Mouse (Mus musculus): ENCODE measurements around the gene Plcb1.

Plcb1 gene

DNA sequence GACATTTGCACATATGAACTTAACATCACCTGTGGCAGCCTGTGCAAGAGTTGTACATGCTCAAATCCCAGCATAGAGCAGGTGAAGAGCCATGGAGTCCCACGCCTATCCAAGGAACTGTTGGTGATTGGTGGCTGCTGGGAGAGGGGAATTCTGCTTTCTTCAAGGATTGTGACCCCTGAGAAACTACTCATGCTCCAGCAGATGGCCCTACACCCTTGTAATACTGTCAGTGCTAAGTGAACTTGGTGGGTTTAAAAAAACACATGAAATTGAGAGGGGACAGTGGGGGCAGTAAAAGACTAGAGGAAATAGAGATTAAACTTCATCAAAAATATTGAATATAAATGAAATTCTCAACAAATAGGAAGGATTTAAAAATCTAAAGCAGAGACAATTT, 53.0 kb downstream of the Plcb1 start:
- DNase-seq = no peak

DNA sequence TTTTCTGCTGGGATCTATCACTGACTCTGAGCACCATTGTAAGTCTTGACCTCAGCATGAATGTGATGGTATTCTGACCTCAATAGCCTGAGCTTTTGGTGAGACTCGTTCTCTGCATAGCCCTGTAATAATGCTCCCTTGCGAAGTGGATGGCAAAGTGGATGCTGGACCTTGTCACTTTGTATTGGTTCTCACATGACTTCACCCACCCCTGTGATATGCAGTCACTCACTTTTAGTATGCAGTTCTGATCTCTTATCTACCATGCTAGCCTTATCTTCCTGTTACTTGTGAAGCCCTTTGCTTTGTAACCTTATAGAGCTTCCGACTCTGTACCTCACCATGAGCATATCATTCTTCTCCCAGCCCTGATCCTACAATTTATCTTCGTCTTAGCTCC, 57.0 kb downstream of the Plcb1 start:
- DNase-seq = no peak

DNA sequence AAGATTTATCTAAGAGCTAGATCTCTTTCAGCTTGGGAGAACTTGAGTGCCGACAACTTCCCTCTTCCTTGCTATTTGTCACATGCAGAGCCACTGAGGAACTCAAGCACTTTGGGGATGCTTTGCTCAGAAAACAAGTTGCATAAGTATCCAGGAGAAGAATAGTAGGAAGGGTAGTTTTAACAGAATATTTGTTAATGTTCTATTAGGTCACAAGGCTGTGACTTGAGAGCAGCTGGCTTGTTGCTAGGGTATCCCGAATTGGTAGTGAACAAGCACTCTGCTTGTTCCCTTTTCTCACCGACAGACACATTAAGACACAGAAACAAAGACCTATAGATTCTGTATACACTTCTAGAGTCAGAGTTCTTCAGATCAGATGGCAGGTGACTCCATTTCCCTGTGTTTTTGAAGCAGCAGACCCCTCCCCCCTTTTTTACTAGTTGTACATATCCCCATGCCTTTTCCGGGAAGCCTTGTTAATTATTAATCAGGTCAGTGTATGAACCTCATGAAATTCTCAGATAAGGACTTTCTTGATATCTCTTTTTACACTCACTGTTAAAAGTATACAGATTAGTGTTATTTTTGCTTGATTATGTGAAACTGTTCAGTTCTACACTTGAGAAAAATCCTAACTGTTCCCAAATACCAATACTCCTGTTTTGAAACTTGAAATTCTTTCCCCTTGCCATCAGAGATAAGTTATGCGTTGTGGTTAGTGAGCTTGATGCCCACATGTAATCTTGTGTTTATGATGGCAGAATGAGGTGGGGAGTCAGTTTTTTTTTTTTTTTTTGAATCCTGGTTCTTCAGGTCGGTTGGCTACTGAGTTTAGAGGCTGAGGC, 58.7 kb downstream of the Plcb1 start:
- no peak for DNase-seq

DNA sequence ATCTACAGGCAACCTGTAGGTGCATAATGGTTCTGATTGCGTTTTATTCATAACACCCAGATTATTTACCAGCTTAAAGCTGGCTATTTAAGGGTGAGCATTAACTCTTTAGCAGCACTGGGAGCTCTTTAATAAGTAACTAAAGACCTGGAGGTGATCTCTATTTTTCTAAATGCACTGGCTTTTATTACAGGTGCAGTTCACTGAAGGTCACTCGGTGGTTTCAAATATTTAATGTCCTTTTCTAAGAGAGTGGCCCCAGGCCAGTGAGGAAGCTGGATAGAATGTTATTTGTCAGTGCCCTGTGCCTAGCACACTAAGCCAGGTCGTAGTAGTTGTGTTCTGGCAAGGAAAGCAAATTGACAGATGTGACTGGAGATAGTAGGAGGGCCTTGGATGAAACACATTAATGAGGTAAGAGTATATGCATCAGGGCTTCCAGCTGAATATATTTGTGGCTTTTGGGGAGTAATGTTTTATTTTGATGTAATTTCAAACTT, 59.4 kb downstream of the Plcb1 start:
- no peak for DNase-seq

DNA sequence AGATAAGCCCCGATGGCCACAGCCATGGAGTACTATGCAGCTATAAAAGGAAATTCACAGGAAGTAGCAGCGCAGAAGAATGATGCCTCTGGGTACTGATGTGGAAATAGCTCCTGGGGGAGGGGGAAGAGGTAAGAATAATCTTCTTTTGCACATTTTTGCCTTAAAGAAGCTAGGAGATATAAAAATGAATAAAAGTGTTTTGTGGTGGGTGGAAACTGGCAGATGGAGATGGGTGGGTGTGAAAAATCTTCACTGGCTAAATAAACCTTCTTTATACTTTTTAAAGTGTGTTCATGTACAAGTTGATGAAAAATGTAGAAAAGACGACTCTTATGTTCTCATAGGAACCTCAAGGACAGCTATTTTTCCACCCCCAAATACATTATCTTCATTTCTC, 60.7 kb downstream of the Plcb1 start:
- DNase-seq = no peak

DNA sequence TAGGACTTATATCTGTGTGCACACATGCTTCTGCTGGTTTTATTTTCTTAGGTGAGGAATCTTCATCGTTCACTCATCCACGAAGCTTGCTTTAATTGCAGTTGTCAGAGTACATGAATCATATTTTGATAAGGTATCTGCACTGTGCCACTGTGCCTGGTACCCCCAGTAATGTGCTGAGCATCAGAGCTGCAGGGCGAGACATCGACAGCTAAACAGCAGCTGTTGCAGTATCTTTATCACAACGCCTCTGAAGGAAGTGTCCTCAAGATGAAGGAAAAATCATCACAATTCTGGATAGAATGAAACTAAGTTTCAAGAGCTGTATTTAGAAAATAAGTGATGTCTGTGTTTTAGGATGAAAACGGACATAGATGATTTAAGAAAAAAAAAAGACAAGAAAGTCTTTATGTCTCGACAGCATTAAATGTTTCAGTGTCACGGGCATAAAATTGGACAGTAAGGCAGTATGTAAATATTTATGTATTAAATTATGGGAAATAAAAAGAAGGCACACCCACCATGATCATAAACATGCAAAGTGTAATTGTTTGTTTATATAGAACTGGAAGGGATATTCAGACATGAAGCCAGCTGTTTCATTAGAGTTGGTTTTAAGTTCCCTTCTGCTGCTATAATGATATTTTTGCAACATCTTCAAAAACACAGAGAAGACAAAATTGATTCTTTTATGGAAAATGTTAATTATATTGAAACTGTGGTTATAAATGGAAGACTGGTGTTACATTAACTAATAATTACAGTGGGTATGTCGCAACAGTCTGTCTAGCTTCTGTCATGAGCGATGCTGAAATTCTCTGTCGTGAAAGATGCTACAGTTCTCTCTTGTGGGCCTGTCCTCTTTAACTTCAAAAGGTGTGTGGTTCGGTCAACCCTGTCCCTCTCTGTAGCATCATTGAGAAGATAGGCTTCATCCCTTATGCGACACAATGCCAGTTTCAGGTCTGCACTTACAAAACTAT, 65.6 kb downstream of the Plcb1 start:
- no peak for DNase-seq

DNA sequence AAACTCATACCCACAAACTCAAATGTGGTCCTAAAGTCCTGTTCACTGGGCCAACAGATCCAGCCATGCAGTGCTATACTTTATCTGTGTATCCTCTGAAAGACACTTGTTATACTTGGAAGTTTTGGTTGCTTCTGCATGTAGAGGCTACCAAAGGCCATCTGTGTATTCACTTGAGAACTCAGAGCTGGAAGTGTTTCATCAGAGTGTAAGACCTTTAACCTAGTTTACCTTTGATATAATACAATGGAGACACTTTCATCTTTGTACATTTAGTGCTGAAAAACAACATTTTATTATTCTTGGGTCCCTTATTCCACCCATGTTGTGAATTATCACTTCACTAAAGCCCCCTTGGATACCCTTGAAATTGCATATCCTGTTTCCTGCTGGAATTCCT, 70.4 kb downstream of the Plcb1 start:
- DNase-seq = no peak

DNA sequence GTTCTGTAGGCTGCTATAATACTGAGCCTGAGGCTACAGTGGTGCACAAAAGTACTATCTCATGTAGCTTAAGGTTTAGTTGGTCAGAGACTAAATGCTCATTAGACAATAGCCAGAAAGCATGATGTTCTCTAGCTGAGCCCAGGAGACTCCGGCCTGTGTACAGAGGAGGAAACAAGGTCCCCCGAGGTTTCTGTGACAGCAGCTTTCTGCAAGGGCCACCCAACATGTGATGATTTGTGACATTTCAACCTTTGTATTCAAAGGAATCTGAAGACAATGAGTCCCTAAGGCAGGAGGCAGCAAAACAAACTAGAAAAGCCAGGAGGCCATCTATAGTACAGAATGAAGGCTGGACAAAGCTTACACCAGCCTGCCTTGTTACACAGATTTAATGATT, 70.8 kb downstream of the Plcb1 start:
- DNase-seq = no peak

DNA sequence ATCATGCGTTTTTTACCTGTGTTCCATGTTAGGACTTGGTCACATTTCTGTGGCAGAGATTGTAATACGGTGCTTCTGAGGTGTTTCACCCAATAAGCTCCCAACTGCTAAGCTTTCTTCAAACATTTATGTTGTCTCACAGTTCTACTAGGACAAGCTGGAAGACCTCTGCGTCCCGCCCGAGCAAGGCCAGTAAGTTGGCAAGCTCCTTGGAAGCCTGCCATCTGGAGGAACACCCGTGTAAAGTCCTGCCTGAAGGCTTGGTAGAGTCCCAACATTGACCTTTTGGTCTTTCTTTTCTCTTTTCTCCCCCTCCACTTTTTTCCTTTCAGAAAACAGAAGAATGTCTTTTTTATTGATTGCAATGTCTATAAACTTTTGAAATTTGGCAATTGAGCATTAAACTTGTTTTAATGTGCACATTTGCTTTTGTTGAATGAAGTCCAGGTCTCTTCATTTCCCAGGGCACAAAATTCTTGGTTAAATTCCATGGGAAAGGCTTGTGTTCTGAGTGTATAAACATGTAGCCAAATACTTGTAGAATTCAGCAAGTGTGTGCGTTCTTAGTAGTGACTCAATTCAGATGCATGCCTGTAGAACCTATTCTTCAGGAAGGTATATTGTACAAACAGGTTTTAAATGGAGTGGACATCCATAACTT, 79.2 kb downstream of the Plcb1 start:
- no peak for DNase-seq

DNA sequence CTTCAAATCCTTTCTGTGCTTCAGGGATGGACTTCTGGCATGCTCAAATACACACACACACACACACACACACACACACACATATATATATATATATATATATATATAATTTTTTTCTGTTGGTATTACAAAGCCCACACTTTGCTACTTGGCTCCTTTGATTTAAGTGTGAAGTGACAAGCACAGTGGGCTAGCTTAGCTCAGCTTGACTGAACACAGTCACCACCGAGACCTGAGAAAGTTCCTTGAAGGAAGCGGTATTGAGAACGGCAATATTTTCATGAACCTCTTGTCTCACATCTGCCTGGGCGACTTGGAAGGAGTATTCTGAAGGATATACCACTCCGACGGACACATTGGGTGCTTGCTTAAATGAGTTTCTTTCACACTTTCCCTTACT, 81.5 kb downstream of the Plcb1 start:
- DNase-seq = peak; percentile 61

DNA sequence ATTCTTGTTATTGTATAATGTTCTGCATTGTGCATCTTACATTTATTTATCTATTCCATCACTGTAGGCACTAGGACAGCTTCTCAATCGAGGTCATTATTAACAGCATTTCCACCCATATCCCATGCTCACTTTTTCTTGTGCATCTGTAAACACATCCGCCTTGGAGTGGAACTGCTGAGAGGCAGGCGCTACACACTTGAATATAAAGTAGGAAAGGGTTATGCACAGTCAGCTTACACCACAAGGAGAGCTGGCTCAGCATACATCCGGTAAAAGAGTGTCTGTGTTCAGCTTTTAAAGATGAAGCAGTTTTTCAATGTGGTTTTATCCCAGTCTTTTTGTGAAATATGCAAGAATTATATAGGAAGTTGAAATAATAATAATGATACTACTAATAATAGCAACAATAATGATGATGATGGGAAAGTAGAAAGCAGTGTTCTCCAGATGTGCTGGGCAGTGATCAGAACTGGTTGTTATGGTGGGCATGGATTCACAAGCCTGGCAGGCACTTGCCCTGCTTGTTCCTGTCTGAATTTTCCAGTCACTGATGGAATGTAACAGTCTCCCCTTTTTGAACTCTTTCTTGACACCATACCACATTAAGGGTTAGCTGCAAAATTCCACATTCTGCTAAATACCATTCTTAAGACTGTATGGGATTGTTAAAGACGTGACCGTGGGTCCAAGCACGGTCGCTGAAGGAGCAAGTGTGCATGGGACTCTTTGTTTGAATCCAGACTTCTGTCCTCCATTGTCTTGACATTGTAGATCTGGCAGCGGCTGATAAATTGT, 86.0 kb downstream of the Plcb1 start:
- no peak for DNase-seq

DNA sequence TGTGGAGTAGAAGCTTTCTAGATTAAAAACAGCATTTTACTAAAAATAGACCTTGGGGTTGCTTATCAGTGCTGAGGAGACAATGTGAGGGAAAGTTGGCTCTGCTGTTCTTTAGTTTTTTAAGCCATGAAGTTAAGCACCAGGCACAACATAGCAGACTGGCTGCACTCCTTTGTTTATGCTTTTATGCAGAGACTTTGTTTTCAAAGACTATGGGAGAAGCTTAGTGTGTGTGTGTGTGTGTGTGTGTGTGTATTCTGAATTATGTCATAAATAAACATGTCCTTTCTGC, 86.6 kb downstream of the Plcb1 start:
- DNase-seq = no peak

DNA sequence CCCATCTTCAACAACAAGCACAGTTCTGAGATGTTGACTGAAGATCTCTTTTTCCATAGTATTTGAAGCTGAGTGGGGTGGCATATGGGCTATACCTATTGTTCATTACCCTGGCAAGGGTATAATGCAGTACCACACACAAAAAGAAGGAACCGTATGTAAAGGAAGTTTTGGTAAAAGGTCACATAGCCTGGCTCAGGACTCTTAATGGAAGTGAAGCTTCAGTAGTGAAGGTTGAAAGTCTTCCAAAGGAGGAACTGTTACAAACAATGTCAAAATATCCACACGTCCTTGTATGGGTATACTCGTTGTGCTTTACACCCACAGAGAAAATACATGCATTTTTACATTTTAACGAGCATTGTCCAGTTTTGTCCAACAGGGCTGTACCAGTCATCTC, 91.3 kb downstream of the Plcb1 start:
- DNase-seq = no peak

DNA sequence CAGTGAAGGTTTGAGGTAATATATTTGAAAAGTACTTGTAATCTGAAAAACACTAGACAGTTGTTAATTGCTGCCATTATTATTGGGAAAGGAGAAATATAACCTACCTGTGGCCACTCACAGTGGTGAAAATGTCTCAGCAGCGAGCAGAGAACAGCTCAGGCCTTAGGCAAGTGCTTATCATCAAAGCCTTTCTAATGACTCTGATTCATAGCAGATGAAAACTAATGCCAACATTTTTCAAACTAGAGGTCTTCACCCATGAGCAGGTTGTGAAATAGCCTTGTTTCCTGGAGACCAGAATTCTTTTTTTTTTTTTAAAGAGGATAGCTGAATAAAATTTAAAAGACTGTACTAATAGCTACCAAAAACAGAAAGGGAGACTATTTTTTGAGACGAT, 105.3 kb downstream of the Plcb1 start:
- DNase-seq = no peak

DNA sequence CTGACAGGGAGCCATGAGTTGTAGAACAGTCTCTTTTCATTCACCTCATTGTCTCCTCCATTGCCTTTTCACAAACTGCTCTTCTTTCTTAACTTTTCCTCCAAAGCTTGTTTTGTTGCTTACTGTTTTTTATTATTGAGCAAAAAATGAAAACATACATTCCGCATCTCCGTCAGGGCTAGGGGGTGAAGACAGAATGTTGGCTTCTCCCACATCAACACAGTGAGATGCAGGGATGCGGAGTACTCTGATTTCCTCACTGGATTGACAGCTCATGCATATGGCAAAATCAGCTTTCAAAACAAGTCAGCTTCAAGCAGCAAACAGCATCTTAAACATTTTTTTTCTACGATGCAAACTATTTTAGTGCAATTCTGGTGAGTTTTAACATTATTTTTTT, 108.9 kb downstream of the Plcb1 start:
- no peak for DNase-seq

DNA sequence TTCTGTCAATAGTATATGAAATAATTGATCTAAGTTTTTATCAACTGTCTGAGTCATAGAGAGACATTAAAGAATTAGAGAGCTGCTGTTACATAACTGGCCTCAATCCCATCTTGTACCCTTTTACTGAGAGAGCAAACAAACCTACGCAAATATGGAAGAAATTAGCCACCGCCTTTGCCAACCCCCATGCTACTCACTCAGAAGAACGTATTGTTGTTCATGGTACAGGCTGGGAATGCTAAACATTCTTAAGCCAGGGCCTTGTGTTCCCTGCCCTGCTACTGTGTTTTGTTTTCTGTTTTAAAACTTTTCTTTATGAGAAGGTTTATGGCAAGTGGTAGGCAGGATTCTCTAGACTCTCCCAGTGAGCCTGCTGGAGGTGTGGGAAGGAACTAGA, 110.3 kb downstream of the Plcb1 start:
- DNase-seq = no peak

DNA sequence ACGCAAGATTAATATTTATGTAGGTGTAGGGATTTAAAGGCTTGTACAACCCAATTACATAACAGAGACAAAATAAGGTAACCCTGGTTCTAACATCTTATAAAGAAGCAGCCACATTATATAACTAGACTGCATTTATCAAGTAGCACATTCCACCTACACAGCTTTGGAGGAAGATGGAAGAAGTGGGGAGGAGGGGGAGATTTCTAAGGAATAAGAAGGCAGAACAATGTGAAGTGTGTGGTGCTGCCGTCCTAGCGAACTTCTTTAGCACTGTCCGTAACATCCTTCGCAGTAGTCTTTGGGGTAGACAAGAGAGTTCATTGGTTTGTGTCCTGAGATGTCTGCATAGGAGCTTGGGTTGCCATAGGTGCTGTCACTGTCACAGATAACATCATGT, 111.2 kb downstream of the Plcb1 start:
- DNase-seq = no peak

DNA sequence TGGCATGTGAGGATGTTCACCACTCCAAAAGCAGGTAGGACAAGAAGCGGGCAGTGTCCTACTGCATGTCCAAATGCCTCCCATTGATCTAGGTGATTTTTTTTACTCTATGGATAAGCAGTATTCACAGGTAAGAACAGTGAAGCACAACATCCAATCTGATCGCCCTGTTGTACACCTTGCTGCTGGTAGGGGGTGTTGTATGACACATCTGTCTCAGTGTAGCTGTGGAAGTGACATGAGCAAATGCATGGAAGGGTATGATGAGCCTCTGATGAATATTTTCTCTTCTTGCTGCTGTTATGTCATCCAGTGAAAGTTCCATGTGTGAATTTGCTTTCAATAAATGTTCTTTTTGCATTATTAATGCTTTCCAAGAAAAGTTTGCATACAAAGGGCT, 115.7 kb downstream of the Plcb1 start:
- no peak for DNase-seq

DNA sequence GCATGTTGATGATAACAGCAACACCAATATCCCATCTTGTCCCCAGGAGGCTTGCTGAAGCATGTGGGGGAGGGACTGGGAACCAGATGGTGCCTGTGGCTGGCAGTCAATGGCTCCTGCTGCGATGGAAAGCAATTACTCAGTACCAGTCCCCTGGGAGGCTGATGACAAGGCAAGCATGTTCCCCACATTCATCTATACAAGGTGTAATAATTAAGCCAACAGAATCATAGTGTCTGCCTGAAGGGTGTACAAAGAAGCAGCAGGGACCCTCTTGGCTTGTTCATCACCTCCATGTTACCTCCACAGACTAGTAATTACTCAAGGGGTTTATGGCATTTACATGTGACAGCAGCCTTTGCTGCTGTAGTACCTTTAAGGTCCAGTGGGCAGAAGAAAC, 125.0 kb downstream of the Plcb1 start:
- DNase-seq = peak; percentile 50

DNA sequence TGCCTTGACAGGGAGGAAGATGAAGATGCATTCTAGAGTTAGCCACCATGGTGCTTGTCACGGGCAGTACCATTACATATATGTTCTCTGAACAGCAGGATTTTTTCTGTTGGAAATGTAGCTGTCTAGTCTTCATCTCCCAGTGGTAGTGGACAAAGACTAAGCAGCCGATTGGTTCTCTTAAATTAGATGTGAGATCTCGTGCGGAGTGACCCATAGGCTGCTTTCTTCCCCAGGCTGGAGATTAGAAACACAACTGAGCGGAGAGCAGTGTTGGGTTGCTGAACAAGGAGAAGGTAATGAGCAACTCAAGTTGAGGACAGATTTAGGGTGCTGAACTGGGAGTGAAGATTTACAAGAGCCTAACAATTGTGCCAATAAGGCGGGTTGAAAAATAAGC, 125.5 kb downstream of the Plcb1 start:
- DNase-seq = no peak

DNA sequence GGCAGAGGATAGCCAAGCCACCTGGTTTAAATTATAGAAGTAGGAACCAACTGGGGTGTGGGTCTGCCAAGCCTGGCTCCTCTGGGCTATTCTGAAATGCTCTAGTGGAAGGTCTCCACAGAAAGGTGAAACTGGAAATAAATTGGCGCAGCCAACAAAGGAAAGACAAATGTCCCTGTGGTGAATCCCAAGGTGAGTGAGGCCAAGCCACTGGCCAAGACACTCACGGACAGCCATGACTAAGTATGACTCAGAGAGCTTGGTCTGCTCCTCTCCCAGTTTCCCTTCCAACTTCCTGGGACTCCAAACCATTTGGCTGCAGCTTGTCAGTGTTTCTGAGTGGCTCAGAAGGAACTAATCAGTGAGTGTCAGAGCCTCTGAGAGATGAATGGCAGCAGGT, 126.7 kb downstream of the Plcb1 start:
- DNase-seq = no peak

DNA sequence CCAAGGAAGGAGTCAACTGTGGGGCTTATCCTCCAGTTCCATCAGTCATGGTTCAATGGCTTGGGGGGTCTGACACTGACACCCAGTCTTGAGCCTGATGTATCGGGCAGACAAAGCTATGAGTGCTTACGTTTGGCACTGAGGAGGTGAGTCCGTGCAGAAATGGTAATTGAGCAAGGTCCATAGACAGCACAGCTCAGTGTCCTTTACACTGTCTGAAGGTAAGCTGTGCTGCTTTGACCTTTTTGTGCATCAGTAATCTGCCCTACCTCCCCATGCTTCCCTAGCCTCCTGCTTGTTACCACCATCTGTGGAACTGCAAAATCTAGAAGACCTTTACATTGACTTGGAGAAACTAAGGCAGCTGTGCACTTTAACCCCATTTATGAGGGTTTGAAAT, 127.7 kb downstream of the Plcb1 start:
- no peak for DNase-seq

DNA sequence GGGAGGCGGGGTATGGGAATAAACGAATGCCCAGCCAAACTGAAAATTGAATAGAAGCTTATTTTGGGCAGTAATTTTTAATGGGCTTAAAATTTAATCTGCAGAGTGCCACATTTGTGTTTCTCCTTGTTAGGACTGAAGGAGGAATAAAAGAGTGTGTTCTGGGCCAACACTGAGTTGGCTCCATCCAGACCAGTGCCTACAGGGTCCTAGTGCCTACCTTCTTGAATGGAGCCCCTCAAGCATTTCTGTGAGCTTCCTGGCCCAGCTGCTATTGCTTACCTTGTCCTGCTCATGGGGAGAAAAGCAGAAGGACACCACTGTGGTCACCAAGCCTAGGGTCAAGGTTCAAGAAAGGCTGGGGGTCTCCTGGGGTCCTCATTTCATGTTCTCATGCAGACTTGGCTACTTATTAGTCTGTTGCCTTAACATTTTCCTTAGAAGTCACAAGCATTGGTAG, 128.3 kb downstream of the Plcb1 start:
- no peak for DNase-seq

Data from retina, postnatal 1 day (tissue).